Mouse (Mus musculus) embryo, embryonic 11 days (tissue): ENCODE data around the gene Ubxn4.
"Not testable (repeated sequence)": the region's sequence is repeated elsewhere in the genome, so short reads cannot be mapped to it uniquely, and the experiment has no call there.

Experiments
- DNase-seq: peaks from one replicate; pipeline ENCODE4 v3.0.0-alpha.2; 2015

Ubxn4 gene

GRCm38 (mm10) chr1:128314665-128315064 is 70.9 kb downstream of the Ubxn4 start:
- no peak for DNase-seq

- DNase-seq = not testable (repeated sequence)
Observed at GRCm38 (mm10) chr1:128319266-128319665, 75.5 kb downstream of the Ubxn4 start.

DNA sequence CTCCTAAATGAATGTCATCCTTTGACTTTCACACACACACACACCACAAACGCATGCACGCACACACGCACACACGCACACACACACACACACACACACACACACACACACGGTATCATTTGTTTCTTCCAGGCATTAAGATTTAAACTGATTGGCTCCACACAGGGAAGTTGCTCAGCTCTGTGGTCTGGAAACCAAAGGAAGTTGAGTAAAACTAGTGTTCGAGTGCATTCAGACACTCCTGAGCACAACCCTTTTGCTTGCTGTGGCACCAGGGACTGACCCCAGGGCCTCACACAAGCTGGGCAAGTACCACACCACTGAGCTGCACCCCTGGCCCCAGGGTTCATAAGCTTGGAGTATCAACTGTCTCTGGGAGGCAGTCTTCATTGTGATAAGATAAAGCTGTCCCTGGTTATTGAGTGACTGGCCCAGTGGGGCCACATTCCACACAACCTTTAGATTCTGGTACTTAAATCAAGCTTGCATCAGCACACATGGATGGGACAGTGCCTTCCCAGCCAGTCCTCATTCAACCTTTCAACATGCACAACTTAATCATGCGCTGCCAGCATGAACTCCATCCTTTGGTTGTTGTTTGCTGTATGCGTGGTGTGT is 79.4 kb downstream of the Ubxn4 start:
- no peak for DNase-seq

DNA sequence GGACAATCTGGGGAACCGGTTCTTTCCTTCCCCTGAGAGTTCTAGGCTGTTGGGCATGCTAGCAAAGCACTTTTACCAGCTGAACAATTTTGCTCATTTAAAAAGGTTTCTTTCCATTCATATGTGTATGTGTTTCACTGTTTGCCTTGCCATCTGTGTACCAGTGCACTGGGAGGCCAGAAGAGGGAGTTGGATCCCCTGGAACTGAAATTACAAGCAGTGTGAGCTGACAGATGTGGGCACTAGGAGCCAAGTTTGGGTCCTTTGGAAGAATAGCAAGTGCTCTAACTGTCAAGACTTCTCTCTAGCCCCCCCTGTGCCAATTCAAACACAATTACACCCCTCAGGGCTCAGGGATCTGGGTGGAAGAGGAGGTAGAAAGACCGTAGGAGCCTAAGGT is 81.0 kb downstream of the Ubxn4 start:
- DNase-seq = no peak

- DNase-seq = no peak
Observed at GRCm38 (mm10) chr1:128327165-128327564, 83.4 kb downstream of the Ubxn4 start.

GRCm38 (mm10) chr1:128328218-128328617 is 84.5 kb downstream of the Ubxn4 start, which contains the start of gene Lct:
Gene Lct (minus strand): TSS chr1:128328318.
- DNase-seq = no peak
